Mouse (Mus musculus): Measurements from ENCODE around the gene Mpl.

DNA sequence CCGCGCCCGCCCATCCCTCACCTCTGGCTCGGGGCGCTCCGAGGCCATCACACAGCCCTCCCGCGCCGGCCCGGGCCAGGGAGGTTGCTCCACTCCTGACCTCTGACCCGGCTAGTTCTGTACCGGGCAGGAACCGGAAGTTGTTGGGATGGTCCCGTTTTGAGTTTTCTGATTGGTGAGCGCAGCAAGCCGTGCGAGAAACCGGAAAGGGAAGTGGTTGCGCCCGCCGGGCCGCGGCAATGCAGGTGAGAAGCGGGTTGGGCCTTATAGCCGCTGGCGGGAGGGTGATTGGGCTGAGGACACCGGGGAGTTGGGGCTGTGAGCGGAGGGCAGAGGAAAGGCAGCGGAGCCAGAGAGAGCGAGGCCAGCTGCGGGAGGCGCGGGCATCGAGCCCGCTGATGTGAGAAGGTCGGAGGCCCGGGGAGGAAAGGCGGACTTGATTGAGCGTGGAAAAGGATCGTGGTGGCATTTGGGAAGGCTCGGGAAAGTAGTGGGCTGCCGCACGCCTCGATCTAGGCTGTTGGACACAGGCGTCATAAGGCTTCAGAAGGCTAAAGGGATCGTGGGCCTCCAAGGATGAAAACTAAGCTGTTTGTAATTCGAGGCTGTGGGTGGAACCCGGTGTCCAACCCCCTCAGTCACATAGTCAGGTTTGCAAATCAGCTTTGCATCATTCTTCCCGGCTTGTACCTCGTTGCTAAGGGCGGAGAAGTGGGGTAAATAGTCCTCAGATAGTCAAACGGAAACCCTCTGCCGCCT is 48.0 kb downstream of the Mpl start, which contains the start of the genes Szt2 and Med8:
- TF ChIP-seq POLR2A (IDR thresholded peaks at IDR 0.05; ENCODE audit: control insufficient read depth, low read depth, low read length) (peak; percentile 83), CTCF (IDR thresholded peaks at IDR 0.05; ENCODE audit: control insufficient read depth, insufficient read depth, insufficient replicate concordance, low read depth, low read length) (no peak)

Data from testis, adult 2 months (tissue).